Mouse (Mus musculus): ENCODE results near the gene Iqcb1.
"Not testable (repeated sequence)": the region's sequence is repeated elsewhere in the genome, so short reads cannot be mapped to it uniquely, and the experiment has no call there.

The Iqcb1 gene

DNA sequence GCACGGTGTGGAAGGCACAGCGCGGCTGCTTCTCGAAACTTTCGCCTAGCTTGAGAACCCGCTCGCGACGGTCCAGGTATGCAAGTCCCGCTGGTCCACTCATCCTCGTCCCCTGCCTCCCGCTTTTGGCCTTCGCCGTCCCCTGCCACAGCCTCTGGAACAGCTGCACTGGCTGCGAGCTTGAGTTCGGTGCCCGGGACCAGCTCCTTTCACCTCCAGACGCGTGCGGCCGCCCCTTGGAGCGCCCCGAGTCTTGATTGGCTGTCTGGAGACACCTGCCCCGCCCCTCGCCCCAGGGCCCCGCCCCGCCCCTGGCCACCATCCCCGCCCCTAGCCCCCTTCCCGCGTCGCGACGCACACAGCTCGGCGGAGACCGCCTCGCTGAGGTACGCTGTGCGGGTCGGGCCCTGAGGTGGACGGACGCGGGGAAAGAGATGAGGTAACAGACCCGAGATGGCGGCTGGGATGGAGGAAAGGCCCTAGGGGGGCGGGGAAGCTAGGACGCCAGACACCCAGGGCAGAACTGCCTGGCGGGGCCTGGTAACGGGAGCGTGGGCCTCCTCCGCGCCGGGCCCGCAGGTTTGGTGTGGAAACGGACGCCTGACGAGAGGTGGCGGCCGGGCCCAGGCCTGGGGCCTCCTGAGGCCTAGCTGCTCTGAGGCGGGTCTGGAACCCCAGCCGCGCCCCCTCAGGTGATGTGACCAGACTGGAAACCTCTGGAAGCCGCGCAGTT, at the start of gene Iqcb1:
TSS of gene Iqcb1 (plus strand) at position 332 of the 733 bp plus-strand sequence.
- DNase-seq (ENCODE audit: low spot score) = peak; percentile 64

DNA sequence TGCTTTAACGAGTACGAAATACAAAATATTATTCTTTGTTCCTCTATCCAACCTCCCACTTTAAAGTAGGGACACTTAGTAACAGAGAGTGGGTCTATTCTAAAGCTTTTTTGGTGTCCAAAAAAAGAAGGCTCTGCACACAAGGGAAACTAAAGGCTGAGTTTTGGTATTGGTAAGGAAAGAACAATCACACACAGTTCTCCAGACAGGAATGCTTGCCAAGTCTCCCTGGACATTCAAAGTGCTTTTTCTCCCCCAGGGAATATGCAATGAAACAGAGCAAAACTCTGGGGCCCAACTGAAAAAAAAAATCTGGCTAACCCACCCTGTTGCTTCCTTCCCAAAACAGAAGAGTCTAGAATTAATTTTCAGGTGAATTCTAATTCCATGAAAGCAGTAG, 44.0 kb upstream of the Iqcb1 start:
- DNase-seq (ENCODE audit: low spot score) = no peak

DNA sequence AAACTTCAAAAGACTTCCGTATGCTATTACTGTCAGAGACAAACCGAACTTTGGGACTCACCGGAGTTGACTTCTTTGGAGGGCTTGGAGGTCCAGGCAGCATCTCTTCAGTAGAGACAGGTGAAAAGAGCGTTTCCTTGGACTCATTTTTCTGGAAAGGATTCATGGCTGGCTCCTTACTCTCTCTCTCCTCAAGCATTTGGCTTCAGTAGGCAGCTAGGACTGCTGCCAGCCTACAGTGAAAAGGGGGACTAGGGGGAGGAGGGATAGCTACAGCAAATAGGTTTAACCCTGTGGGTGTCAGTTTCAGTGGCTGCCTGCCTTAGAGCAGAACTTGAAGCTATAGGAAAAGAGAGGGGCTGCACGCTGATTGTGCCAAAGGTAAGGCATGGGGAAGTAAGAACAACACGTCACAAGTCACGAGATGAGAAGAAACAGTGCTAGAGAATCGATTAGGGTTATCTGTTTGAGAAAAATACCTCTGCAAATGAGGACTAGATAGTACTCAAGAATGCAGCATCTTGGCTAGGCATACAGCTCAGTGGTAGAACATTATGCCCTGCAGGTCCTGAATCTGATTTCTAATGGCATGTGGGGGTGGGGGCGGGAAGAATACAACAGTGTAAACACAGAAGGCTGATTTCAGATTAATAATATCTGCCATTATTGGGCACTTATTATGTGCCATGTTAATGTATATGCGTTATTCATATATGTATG, 43.4 kb upstream of the Iqcb1 start, which contains the start of gene Slc15a2:
TSS of gene Slc15a2 (minus strand) at position 369 of the 720 bp plus-strand sequence.
- no peak for DNase-seq (ENCODE audit: low spot score)

DNA sequence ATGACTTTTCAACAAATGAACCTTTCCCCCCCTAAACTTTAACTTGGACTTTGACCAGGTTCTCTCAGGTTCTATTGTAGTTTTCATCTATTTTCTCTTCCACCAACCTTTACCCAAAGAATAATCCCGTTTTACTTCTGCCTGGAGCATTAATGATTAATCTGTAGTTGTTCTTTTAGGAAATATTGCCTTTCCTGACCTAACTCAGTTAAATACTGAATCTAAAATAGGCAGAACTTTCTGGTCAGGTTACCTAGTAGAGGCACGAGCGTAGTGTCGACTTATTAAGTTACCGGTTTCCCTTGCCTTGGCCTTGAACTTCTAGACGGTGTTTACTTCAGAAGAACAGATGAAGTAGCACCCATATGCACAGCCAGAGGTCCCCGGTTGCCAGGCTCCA, 41.7 kb upstream of the Iqcb1 start:
- no peak for DNase-seq (ENCODE audit: low spot score)

GRCm38 (mm10) chr16:36790166-36790565, 38.0 kb upstream of the Iqcb1 start:
- DNase-seq (ENCODE audit: low spot score) = no peak

GRCm38 (mm10) chr16:36794976-36795375, 33.2 kb upstream of the Iqcb1 start:
- no peak for DNase-seq (ENCODE audit: low spot score)

DNA sequence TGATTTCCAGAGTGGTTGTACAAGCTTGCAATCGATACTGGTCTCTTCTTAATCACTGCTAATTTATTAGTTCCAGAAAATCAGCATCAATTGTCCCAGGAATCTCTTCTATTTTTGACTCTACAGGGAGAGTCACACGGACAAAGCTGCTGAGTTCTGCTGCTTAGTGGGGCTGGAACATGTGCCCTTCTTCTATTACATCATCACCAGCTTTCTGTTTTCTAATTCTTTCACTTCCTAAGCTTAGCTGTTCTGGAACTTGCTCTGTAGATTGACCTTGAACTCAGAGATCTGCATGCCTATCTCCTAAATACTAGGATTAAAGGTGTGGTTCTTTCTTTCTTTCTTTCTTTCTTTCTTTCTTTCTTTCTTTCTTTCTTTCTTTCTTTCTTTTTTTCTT, 29.9 kb upstream of the Iqcb1 start:
- DNase-seq (ENCODE audit: low spot score) = no peak

GRCm38 (mm10) chr16:36802361-36802760, 25.8 kb upstream of the Iqcb1 start:
- DNase-seq (ENCODE audit: low spot score) = no peak

DNA sequence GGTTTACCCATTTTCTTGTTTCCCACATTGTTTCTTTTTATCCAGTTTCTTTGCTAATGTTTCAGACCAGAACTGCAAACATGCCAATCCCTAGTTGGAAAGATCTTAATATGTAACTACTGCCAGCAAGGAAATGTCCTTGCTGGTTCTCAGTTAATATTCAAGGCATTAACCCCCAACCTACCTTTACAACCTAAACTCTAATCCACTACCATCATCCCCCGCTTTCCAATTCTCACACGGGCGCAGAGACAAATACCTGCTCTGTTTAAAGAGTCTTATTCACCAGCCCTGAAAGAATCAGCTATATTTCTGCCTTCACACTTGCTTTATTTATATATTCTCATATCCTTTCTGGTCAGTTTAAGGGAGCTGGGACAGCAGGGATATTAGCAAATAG, 19.6 kb upstream of the Iqcb1 start:
- DNase-seq (ENCODE audit: low spot score) = no peak

- no peak for DNase-seq (ENCODE audit: low spot score)
Observed at GRCm38 (mm10) chr16:36813680-36814079, 14.5 kb upstream of the Iqcb1 start.

- DNase-seq (ENCODE audit: low spot score) = no peak
Observed at GRCm38 (mm10) chr16:36816916-36817315, 11.3 kb upstream of the Iqcb1 start.

- DNase-seq (ENCODE audit: low spot score) = peak; percentile 13
Observed at GRCm38 (mm10) chr16:36817321-36817926, 10.8 kb upstream of the Iqcb1 start.

- DNase-seq (ENCODE audit: low spot score) = no peak
Observed at GRCm38 (mm10) chr16:36820016-36820415, 8.2 kb upstream of the Iqcb1 start.

DNA sequence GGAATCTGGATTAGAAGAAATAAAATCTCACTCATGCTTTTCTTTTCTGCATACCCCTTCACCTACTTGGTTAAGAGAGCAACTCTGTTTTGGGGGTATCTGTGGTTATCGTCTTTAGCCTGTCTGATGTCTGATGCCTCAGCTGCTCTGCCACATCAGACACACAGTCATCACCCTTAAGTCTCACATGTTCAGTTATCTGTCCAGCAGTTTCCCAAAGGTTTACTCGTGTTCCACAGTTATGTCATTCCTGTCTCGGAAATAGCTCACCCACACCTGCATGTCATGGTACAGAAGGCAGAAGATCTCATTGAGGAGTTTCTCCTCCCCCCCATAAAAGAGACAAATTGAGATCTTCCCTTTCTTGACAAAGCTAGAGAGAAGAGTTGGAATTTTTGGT, 7.4 kb upstream of the Iqcb1 start:
- no peak for DNase-seq (ENCODE audit: low spot score)

- DNase-seq (ENCODE audit: low spot score) = no peak
Observed at GRCm38 (mm10) chr16:36821474-36821873, 6.7 kb upstream of the Iqcb1 start.

- no peak for DNase-seq (ENCODE audit: low spot score)
Observed at GRCm38 (mm10) chr16:36827611-36828053, 553 bp upstream of the Iqcb1 start.

- DNase-seq (ENCODE audit: low spot score) = no peak
Observed at GRCm38 (mm10) chr16:36828820-36829219, 635 bp downstream of the Iqcb1 start.

GRCm38 (mm10) chr16:36846894-36847293, 18.7 kb downstream of the Iqcb1 start:
- DNase-seq (ENCODE audit: low spot score) = not testable (repeated sequence)

DNA sequence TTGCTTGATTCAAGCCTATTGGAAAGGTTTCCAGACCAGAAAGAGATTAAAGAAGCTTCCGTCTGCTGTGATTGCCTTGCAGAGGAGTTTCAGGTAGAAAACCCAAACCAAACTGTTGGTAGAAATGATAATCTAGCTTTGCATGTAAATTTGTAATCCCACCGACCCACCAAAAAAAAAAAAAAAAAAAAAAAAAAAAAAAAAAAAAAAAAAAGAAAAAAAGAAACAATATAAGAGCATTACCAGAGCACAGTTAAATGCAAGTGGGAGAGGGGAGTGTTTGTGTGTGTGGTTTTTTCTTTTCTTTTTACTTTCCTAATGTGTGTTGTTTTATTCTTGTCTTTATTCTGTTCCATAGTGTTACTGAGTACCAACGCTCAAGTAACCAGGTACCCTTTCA, 23.0 kb downstream of the Iqcb1 start:
- no peak for DNase-seq (ENCODE audit: low spot score)

DNA sequence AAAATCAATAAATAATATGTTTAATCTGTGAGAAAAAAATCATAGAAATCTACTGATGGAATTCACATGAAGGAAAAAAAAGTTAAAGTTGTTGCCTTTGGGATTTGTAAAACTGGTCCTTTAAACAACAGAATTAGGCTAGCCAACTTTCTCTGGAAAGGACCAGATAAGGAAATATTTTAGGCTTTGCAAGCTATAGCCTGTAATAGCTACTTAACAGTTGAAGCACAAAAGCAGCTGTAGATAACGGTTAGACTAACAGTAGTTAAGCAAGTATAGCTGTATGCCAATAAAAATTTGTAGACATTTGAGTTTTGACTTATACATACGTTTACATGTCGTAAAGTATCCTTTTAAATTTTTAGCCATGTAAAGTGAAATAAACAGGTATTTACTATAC, 35.4 kb downstream of the Iqcb1 start:
- DNase-seq (ENCODE audit: low spot score) = no peak

DNA sequence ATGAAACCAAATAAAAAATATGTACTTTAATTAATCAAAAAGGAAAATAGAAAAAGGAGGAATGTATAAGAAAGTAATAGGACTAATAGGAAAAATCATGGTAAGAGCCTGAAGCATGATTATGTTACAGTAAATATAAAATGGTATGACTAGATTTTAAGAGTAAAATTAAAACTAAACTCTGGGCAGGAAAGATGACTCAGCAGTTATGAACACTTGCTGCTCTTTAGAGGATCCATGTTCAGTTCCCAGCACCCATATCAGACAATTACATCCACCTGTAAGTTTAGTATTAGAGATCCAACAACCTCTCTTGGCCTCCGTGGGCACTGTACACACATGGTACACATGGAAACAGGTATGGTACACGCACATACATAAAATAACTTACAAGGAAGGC, 41.3 kb downstream of the Iqcb1 start:
- DNase-seq (ENCODE audit: low spot score) = no peak

DNA sequence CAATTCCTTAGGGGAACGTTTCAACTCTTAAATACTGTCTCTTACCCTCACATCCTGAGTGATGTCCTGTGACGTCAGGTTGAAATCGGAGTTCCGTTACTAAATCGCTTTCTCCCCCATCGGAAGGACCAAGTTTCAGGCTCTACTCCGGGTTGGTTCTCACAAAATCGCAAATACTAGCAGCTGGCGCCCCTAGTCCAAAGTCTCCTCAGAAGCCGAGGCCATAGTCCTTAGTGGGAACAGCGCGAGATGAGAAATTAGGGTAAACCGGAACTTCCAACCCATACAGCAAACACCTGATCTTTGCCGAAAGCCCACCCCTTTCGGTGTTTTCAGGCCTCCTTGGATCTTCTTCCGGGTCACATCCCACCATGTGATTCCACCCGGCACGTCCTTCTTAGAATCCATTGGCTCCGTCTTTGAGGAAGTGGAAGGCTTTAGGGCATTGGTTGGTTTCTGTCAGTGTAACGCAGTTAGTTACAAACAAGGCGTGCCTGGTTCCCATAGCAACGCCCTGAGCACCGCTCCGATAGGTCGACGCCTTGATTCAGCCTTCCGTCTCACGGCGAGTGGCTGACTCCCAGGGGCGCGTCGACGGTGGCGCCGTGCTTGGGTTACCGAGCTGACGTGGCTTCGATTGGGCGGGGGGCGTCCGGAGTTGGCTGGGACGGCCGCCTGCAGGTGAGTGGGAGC, 46.5 kb downstream of the Iqcb1 start, which contains the start of the genes Eaf2 and Golgb1:
TSS of gene Eaf2 (minus strand) at position 421 of the 693 bp plus-strand sequence.
TSS of gene Golgb1 (plus strand) at position 558 of the 693 bp plus-strand sequence.
- peak; percentile 72 for DNase-seq (ENCODE audit: low spot score)
